Mouse (Mus musculus) lung, postnatal 0 days (tissue): Measurements from ENCODE around the gene Lhpp. TPM values are rescaled to one million over a fixed set of nuclear protein-coding genes. Genes with fewer than 3 reads are reported as not detected.
A peak's percentile ranks its signal among the peaks of the same experiment; 100 is the strongest.

ENCODE experiments used
- ATAC-seq: fragments of 200-750 bp; cut with Nextera tagmentation; 2 replicates; pipeline ENCODE4 v1.8.0; 2017; ENCODE audit warnings: moderate library complexity
- DNase-seq: peaks from one replicate; pipeline ENCODE4 v3.0.0-alpha.2; 2016; ENCODE audit warnings: low spot score
- H3K27ac ChIP-seq: fragments of 300-500 bp; sonication (generic); 2 replicates; pipeline ENCODE4 v1.5.1; 2014; ENCODE audit warnings: antibody characterized with exemption, mild to moderate bottlenecking, low read length, mixed read lengths
- H3K27me3 ChIP-seq: fragments of 300-500 bp; sonication (generic); replicated peaks from 2 replicates; pipeline ENCODE4 v1.6.1; 2014; ENCODE audit warnings: low read length, mixed read lengths; ENCODE audit not compliant: insufficient read depth
- H3K36me3 ChIP-seq: fragments of 300-500 bp; sonication (generic); 2 replicates; pipeline ENCODE4 v1.6.1; 2014; ENCODE audit warnings: low read length, mixed read lengths; ENCODE audit not compliant: insufficient read depth
- H3K4me1 ChIP-seq: fragments of 300-500 bp; sonication (generic); 2 replicates; pipeline ENCODE4 v1.6.1; 2014; ENCODE audit warnings: antibody characterized with exemption, low read depth, low read length, mixed read lengths; ENCODE audit not compliant: insufficient read depth
- H3K4me2 ChIP-seq: fragments of 300-500 bp; sonication (generic); replicated peaks from 2 replicates; pipeline ENCODE4 v1.6.1; 2014; ENCODE audit warnings: low read depth, mild to moderate bottlenecking, low read length, moderate library complexity, mixed read lengths
- H3K4me3 ChIP-seq: fragments of 300-500 bp; sonication (generic); 2 replicates; pipeline ENCODE4 v1.5.1; 2014; ENCODE audit warnings: low read depth, low read length
- H3K9ac ChIP-seq: fragments of 300-500 bp; sonication (generic); replicated peaks from 2 replicates; pipeline ENCODE4 v1.6.1; 2014; ENCODE audit warnings: low read depth, mild to moderate bottlenecking
- H3K9me3 ChIP-seq: fragments of 300-500 bp; sonication (generic); 2 replicates; pipeline ENCODE4 v1.6.1; 2016; ENCODE audit warnings: low read length, mixed read lengths
- CTCF ChIP-seq: IDR thresholded peaks from 2 replicates; pipeline ENCODE4 v1.5.1; 2016; ENCODE audit warnings: antibody characterized with exemption, mild to moderate bottlenecking
- EP300 ChIP-seq: IDR thresholded peaks from 2 replicates; pipeline ENCODE4 v1.6.1; 2016; ENCODE audit warnings: antibody characterized with exemption, mild to moderate bottlenecking, control low read depth
- WGBS: fragments of 180-500 bp; shearing (Covaris S2); extraction: QIAGEN DNeasy Blood & Tissue Kit; methylation state at CpG from one replicate; pipeline ENCODE4 v1.1.7; 2014; 5-methylcytosine and 5-hydroxymethylcytosine counted together
- polyA plus RNA-seq: library from polyadenylated mRNA; unstranded; fragments of >200 nt; fragmentation: Nextera tagmentation; extraction: Ambion mirVana; gene quantifications from 2 replicates; pipeline ENCODE4 v1.2.1, GENCODE M21; 2015

Lhpp gene
- polyA plus RNA-seq, 1 experiment from 2014 or later = 5.9 TPM

GRCm38 (mm10) chr7:132666516-132666915 lies 56.1 kb downstream of the Lhpp start:
- Histone ChIP-seq H3K27ac (no peak overlapping the region), H3K9ac (no peak overlapping the region), H3K4me3 (no peak overlapping the region), H3K4me1 (peaks cover 2% of the 10 kb centered on the region; the same call in 1 of the 2 replicates), H3K9me3 (no peaks in the 10 kb centered on the region), H3K27me3 (no peaks in the 10 kb centered on the region), H3K4me2 (no peak overlapping the region), H3K36me3 (no peaks in the 10 kb centered on the region)
- TF ChIP-seq CTCF = no peak
- DNase-seq (no peak), ATAC-seq (no peak)
- WGBS = 74% methylated on average over 4 of the region's 4 CpGs

DNA sequence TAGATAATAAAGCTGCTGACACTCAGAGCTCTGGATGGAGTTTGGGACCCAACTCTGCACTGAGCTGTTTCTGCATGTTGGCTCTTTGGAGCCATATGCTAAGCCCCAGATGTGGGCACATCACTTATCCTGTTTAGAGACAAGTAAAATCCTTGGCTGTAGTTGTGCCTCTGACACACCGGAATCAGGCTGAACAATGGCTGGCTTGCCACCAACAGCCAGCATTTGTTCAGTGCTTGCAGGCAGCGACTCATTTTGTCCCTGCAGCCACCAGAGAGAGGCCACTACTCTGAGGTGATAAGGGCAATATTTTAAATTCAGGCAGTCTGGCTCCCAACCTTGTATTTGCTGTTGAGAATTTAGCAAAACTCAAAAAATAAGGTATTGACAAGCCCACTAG lies 58.2 kb downstream of the Lhpp start:
- H3K4me3 ChIP-seq = no peak overlapping the region
- no peaks in the 10 kb centered on the region for H3K36me3 ChIP-seq
- ATAC-seq (peak; percentile 39), DNase-seq (peak; percentile 42)
- TF ChIP-seq EP300 (peak; percentile 77), CTCF (no peak)
- H3K4me1 ChIP-seq = peaks cover 8% of the 10 kb centered on the region; the same call in 1 of the 2 replicates
- 34% methylated on average over 2 of the region's 2 CpGs for WGBS
- no peak overlapping the region for H3K9ac ChIP-seq
- no peaks in the 10 kb centered on the region for H3K27me3 ChIP-seq
- H3K27ac ChIP-seq = 0 out of 2 replicates have a peak overlapping the region, but pooled peaks have one; percentile 85
- no peak overlapping the region for H3K4me2 ChIP-seq
- no peaks in the 10 kb centered on the region for H3K9me3 ChIP-seq

DNA sequence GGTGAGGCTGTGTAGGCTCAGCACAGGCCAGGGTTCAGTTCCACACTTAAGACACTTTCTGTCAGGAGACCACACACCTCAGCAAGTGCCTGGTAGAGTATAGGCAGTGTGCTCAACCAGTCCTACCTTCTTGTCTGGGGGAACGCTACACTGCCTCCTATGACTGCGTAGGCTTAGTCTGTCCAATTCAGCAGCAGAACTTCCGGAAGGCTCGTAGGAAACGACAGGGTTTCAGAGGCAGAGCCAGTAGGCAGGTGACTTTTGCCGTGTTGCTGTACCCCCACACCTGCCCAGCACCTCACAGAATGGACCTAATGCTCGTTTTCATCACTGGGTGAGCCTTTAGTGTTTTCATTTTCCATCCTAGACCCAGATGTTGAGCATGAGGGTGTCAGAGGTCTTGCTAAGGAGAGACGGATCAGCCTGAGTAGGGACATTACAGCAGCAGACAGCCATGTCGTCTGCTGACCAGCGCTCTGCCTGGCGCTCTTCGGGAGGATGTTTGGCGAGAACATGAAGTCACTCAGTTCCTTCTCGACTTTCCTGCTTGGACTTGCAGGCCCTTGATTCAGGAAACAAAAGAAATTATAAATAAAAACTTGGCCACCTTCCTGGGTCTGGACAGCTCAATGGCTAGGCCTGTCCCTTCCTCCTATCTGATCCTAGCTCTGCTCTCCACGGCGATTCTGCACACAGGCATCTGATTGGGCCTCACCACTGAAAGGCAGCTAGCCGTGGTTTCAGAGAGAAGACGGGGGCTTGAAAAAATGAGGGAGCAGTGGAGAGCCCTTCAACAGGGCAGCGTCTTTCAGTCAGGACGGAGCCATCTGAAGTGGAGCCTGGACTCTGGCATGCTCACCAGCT lies 59.8 kb downstream of the Lhpp start:
- H3K4me2 ChIP-seq = no peak overlapping the region
- DNase-seq (peak; percentile 83), ATAC-seq (peak; percentile 65)
- no peaks in the 10 kb centered on the region for H3K27me3 ChIP-seq
- H3K27ac ChIP-seq = peak overlapping the region; percentile 85
- TF ChIP-seq EP300 (peak; percentile 85), CTCF (peak; percentile 36)
- no peak overlapping the region for H3K4me3 ChIP-seq
- WGBS = 53% methylated on average over 20 of the region's 20 CpGs
- H3K9me3 ChIP-seq = no peaks in the 10 kb centered on the region
- H3K36me3 ChIP-seq = no peaks in the 10 kb centered on the region
- peaks cover 13% of the 10 kb centered on the region; the same call in 1 of the 2 replicates for H3K4me1 ChIP-seq
- H3K9ac ChIP-seq = no peak overlapping the region

GRCm38 (mm10) chr7:132670863-132671165 lies 60.4 kb downstream of the Lhpp start:
- ATAC-seq (peak; percentile 10), DNase-seq (no peak)
- Histone ChIP-seq H3K36me3 (no peaks in the 10 kb centered on the region), H3K9ac (no peak overlapping the region), H3K27me3 (no peaks in the 10 kb centered on the region), H3K4me3 (no peak overlapping the region), H3K4me2 (no peak overlapping the region), H3K27ac (peak overlapping the region; percentile 85), H3K4me1 (peaks cover 13% of the 10 kb centered on the region; the same call in 1 of the 2 replicates), H3K9me3 (no peaks in the 10 kb centered on the region)
- TF ChIP-seq CTCF (no peak), EP300 (no peak)
- 47% methylated on average over 3 of the region's 3 CpGs for WGBS

DNA sequence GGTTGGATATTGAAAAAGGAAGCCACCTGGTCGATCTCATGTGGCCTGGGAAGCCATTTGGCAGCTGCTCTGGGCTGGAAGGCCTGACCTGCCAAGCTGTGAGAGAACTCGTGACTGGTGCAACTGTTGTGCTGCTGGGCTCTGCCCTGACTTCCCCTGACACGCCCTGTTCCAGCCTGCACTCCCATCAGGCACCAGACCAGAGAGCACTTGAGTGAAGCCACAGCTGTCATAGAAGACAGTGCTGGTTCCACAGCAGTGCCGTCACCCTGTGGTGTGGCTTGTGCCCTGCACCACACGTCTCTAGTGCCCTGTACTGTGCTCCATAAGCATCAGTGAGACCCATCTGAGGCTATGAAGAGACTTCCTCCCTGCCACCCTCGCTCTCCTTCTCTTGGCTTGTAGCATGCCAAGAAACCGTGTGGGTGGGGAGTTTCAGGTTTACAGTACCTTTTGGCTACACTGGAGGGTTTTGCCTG lies 62.1 kb downstream of the Lhpp start:
- H3K36me3 ChIP-seq = no peaks in the 10 kb centered on the region
- H3K9me3 ChIP-seq = no peaks in the 10 kb centered on the region
- H3K9ac ChIP-seq = no peak overlapping the region
- H3K4me3 ChIP-seq = no peak overlapping the region
- DNase-seq (peak; percentile 73), ATAC-seq (peak; percentile 39)
- H3K27ac ChIP-seq = peak overlapping the region; percentile 55
- H3K27me3 ChIP-seq = no peaks in the 10 kb centered on the region
- TF ChIP-seq EP300 = no peak
- TF ChIP-seq CTCF = peak; percentile 43
- H3K4me1 ChIP-seq = peaks cover 13% of the 10 kb centered on the region; the same call in 1 of the 2 replicates
- 27% methylated on average over 7 of the region's 7 CpGs for WGBS
- H3K4me2 ChIP-seq = no peak overlapping the region

DNA sequence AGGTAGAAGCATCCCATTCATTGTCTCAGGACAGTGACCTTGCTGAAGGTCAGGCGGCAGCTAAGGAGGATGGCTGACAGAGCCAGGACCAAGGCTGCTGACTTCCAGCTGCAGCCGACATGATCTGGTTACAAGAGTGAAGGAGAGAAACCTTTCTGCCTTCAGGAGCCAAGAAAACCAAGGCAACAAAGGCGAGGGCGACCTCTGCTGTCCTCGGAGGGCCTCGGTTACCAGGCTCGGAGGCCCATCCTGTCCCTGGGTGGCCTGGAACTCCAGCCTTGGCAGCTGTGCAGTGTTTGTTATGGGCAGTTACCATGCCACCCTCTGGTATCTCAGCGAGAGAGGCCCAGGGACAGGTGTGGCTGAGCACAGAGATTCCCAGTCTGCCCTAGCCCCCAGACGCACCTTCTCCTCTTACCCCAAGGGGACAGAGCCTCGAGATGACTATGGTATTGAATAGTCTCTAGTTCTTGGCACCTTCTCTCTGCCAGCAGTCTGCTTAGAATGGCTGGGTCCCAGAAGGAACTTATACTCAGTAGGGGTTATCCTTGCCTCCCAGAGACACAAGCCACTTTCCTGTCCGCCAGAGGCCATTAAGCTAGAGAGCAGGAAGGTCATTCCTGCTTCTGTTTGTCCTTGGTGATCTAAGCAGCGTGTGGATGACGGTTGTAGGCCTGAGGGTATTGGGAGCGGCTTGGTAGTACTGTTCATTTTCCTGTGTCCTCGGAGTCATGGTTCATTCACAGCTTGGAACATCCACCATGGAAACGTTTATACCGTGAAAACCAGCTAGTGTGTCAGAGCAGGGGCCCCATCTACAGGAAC lies 63.7 kb downstream of the Lhpp start:
- H3K4me3 ChIP-seq = no peak overlapping the region
- H3K4me2 ChIP-seq = no peak overlapping the region
- peak; percentile 75 for DNase-seq
- H3K27ac ChIP-seq = peak overlapping the region; percentile 55; the same call in 1 of the 2 replicates
- WGBS = 45% methylated on average over 17 of the region's 17 CpGs
- H3K27me3 ChIP-seq = no peaks in the 10 kb centered on the region
- no peak overlapping the region for H3K9ac ChIP-seq
- peak; percentile 78 for ATAC-seq
- H3K9me3 ChIP-seq = no peaks in the 10 kb centered on the region
- H3K4me1 ChIP-seq = peaks cover 13% of the 10 kb centered on the region; the same call in 1 of the 2 replicates
- TF ChIP-seq EP300 (no peak; the same call in 1 of the 2 replicates), CTCF (peak; percentile 82)
- no peaks in the 10 kb centered on the region for H3K36me3 ChIP-seq
